In genomic region chr5:66532827-66533226, GRCm38 (mm10) we compare ENCODE assay signal across 12 mouse cellular contexts.
DNase-seq lines count a peak whose midpoint lies in the region; ATAC-seq and TF ChIP-seq lines count a peak whose summit lies in the region.
"Had no signal": no experiment of that assay in that cellular context is flagged by ENCODE, and none has a peak within 500 bp of the region (broad histone marks: within the 10 kb centered on the region; RNA-seq: fewer than 3 reads in every experiment).

No protein-coding gene starts in this region.

- no peak overlapping the region for H3K4me3 ChIP-seq in forebrain, embryonic 11.5 days (ENCODE audit: low read depth, low read length)
- no peak overlapping the region for H3K4me3 ChIP-seq in forebrain, embryonic 15.5 days
- no peak overlapping the region for H3K4me3 ChIP-seq in midbrain, embryonic 10.5 days
- H3K4me3 ChIP-seq in midbrain, postnatal 0 days (ENCODE audit: low read depth, low read length), result no peak overlapping the region
- H3K4me3 ChIP-seq in embryonic facial prominence, embryonic 14.5 days (ENCODE audit: low read depth, low read length), result no peak overlapping the region
- H3K4me3 ChIP-seq in intestine, postnatal 0 days (ENCODE audit: low read depth, low read length), result no peak overlapping the region
- H3K4me3 ChIP-seq: heart, adult 2 months had no signal

- no peak overlapping the region for H3K4me2 ChIP-seq in forebrain, embryonic 11.5 days (ENCODE audit: low read depth, low read length, severe bottlenecking)
- no peak overlapping the region for H3K4me2 ChIP-seq in forebrain, embryonic 15.5 days (replicated peaks)
- no peak overlapping the region for H3K4me2 ChIP-seq in midbrain, postnatal 0 days (ENCODE audit: low read depth, low read length, poor library complexity, severe bottlenecking)
- H3K4me2 ChIP-seq in embryonic facial prominence, embryonic 14.5 days (ENCODE audit: low read depth, low read length), result no peak overlapping the region
- no peak overlapping the region for H3K4me2 ChIP-seq in intestine, postnatal 0 days (replicated peaks; ENCODE audit: low read depth)

- no peaks in the 10 kb centered on the region for H3K36me3 ChIP-seq in forebrain, embryonic 11.5 days (ENCODE audit: control insufficient read depth, insufficient read depth, low read length)
- no peaks in the 10 kb centered on the region for H3K36me3 ChIP-seq in forebrain, embryonic 15.5 days
- H3K36me3 ChIP-seq in midbrain, embryonic 10.5 days, result no peaks in the 10 kb centered on the region
- no peaks in the 10 kb centered on the region for H3K36me3 ChIP-seq in midbrain, postnatal 0 days (ENCODE audit: insufficient read depth, low read length)
- no peaks in the 10 kb centered on the region for H3K36me3 ChIP-seq in embryonic facial prominence, embryonic 14.5 days (ENCODE audit: control insufficient read depth, insufficient read depth, low read length)
- H3K36me3 ChIP-seq in intestine, postnatal 0 days (ENCODE audit: control insufficient read depth, insufficient read depth), result peaks cover 5% of the 10 kb centered on the region; the same call in 1 of the 2 replicates

- DNase-seq in forebrain, embryonic 11.5 days (ENCODE audit: low spot score), result peak; percentile 26
- DNase-seq in midbrain, embryonic 10.5 days (ENCODE audit: low spot score), result no peak
- no peak for DNase-seq in midbrain, postnatal 0 days (ENCODE audit: low spot score)
- DNase-seq in embryonic facial prominence, embryonic 14.5 days (ENCODE audit: low spot score), result peak; percentile 56
- peak; percentile 59 for DNase-seq in lung, postnatal 36 days
- no peak for DNase-seq in thymus, adult 18-20 months
- DNase-seq: embryo, embryonic 11 days had no signal

- ATAC-seq in forebrain, embryonic 11.5 days (replicated peaks; ENCODE audit: low FRiP score), result no peak
- no peak for ATAC-seq in forebrain, embryonic 15.5 days (replicated peaks)
- ATAC-seq in midbrain, postnatal 0 days (ENCODE audit: low FRiP score), result no peak
- ATAC-seq in embryonic facial prominence, embryonic 14.5 days (ENCODE audit: low read depth), result no peak
- ATAC-seq in intestine, postnatal 0 days, result no peak
- ATAC-seq: inflammation-experienced regulatory T-cells, adult 6 months had no signal

- 0 out of 2 replicates have a peak, but pooled peaks cover 2% of the 10 kb centered on the region for H3K4me1 ChIP-seq in forebrain, embryonic 11.5 days (replicated peaks; ENCODE audit: control insufficient read depth, insufficient read depth, low read length)
- H3K4me1 ChIP-seq in forebrain, embryonic 15.5 days, result peaks cover 19% of the 10 kb centered on the region
- H3K4me1 ChIP-seq in midbrain, embryonic 10.5 days, result peaks cover 42% of the 10 kb centered on the region
- 0 out of 2 replicates have a peak, but pooled peaks cover 5% of the 10 kb centered on the region for H3K4me1 ChIP-seq in midbrain, postnatal 0 days (ENCODE audit: insufficient read depth, low read length)
- peaks cover 43% of the 10 kb centered on the region for H3K4me1 ChIP-seq in embryonic facial prominence, embryonic 14.5 days (ENCODE audit: control insufficient read depth, insufficient read depth, low read length)
- no peaks in the 10 kb centered on the region for H3K4me1 ChIP-seq in intestine, postnatal 0 days (replicated peaks; ENCODE audit: control insufficient read depth, insufficient read depth, low read length)

- no peak for TF ChIP-seq CTCF in midbrain, postnatal 0 days (IDR thresholded peaks at IDR 0.05)
- TF ChIP-seq CTCF in intestine, postnatal 0 days (IDR thresholded peaks at IDR 0.05; ENCODE audit: low read depth), result no peak

- H3K27ac ChIP-seq in forebrain, embryonic 11.5 days (ENCODE audit: low read depth, low read length), result no peak overlapping the region
- no peak overlapping the region for H3K27ac ChIP-seq in forebrain, embryonic 15.5 days (replicated peaks)
- H3K27ac ChIP-seq in midbrain, embryonic 10.5 days (replicated peaks), result 0 out of 2 replicates have a peak overlapping the region, but pooled peaks have one; percentile 3
- H3K27ac ChIP-seq in midbrain, postnatal 0 days (ENCODE audit: low read depth, low read length), result no peak overlapping the region
- peak overlapping the region; percentile 49 for H3K27ac ChIP-seq in embryonic facial prominence, embryonic 14.5 days (replicated peaks; ENCODE audit: low read depth, low read length)
- no peak overlapping the region for H3K27ac ChIP-seq in intestine, postnatal 0 days (ENCODE audit: low read depth, low read length)
- H3K27ac ChIP-seq: heart, adult 2 months; stomach, postnatal 0 days had no signal

- WGBS in forebrain, embryonic 11.5 days, result 84% methylated on average over 6 of the region's 6 CpGs
- WGBS in forebrain, embryonic 15.5 days, result 76% methylated on average over 6 of the region's 6 CpGs
- 89% methylated on average over 6 of the region's 6 CpGs for WGBS in midbrain, embryonic 10.5 days
- 76% methylated on average over 6 of the region's 6 CpGs for WGBS in midbrain, postnatal 0 days
- WGBS in embryonic facial prominence, embryonic 14.5 days, result 45% methylated on average over 6 of the region's 6 CpGs
- WGBS in intestine, postnatal 0 days, result 83% methylated on average over 6 of the region's 6 CpGs

- H3K9me3 ChIP-seq in forebrain, embryonic 11.5 days (ENCODE audit: control insufficient read depth, low read length), result no peaks in the 10 kb centered on the region
- H3K9me3 ChIP-seq in forebrain, embryonic 15.5 days, result no peaks in the 10 kb centered on the region
- no peaks in the 10 kb centered on the region for H3K9me3 ChIP-seq in midbrain, embryonic 10.5 days (replicated peaks)
- H3K9me3 ChIP-seq in midbrain, postnatal 0 days (ENCODE audit: low read length), result no peaks in the 10 kb centered on the region
- no peaks in the 10 kb centered on the region for H3K9me3 ChIP-seq in embryonic facial prominence, embryonic 14.5 days (ENCODE audit: control insufficient read depth, low read length)
- no peaks in the 10 kb centered on the region for H3K9me3 ChIP-seq in intestine, postnatal 0 days (ENCODE audit: control insufficient read depth)

- no peaks in the 10 kb centered on the region for H3K27me3 ChIP-seq in forebrain, embryonic 11.5 days (ENCODE audit: control insufficient read depth, insufficient read depth, low read length)
- H3K27me3 ChIP-seq in forebrain, embryonic 15.5 days, result no peaks in the 10 kb centered on the region
- no peaks in the 10 kb centered on the region for H3K27me3 ChIP-seq in midbrain, embryonic 10.5 days (ENCODE audit: low read depth, poor library complexity, severe bottlenecking)
- H3K27me3 ChIP-seq in midbrain, postnatal 0 days (ENCODE audit: insufficient read depth, low read length), result no peaks in the 10 kb centered on the region
- H3K27me3 ChIP-seq in embryonic facial prominence, embryonic 14.5 days (replicated peaks; ENCODE audit: control insufficient read depth, insufficient read depth, low read length), result no peaks in the 10 kb centered on the region
- H3K27me3 ChIP-seq in intestine, postnatal 0 days (replicated peaks; ENCODE audit: control insufficient read depth, insufficient read depth, low read length), result no peaks in the 10 kb centered on the region

- no peak overlapping the region for H3K9ac ChIP-seq in forebrain, embryonic 11.5 days (ENCODE audit: low read length)
- no peak overlapping the region for H3K9ac ChIP-seq in forebrain, embryonic 15.5 days (replicated peaks)
- no peak overlapping the region for H3K9ac ChIP-seq in midbrain, postnatal 0 days (replicated peaks; ENCODE audit: low read length, poor library complexity, severe bottlenecking)
- no peak overlapping the region for H3K9ac ChIP-seq in embryonic facial prominence, embryonic 14.5 days (ENCODE audit: low read depth, low read length)
- no peak overlapping the region for H3K9ac ChIP-seq in intestine, postnatal 0 days (ENCODE audit: low read depth, low read length)

Comparison
In these comparisons a context has a peak if more than half of its experiments do, and no peak if none do; other contexts are left out.
1. H3K27ac ChIP-seq: peak in midbrain, embryonic 10.5 days (single experiment) and embryonic facial prominence, embryonic 14.5 days (single experiment); none in forebrain, embryonic 11.5 days (single experiment), forebrain, embryonic 15.5 days (single experiment), midbrain, postnatal 0 days (single experiment) and intestine, postnatal 0 days (single experiment).
2. DNase-seq: peak in forebrain, embryonic 11.5 days (single experiment), embryonic facial prominence, embryonic 14.5 days (single experiment) and lung, postnatal 36 days (single experiment); none in midbrain, embryonic 10.5 days (single experiment), midbrain, postnatal 0 days (single experiment) and thymus, adult 18-20 months (0 of 2).